Mouse (Mus musculus): Measurements from ENCODE around the gene Npnt. TPM values are rescaled to one million over a fixed set of nuclear protein-coding genes. Genes with fewer than 3 reads are reported as not detected.

The Npnt gene
- polyA plus RNA-seq, 1 experiment from 2014 or later: 11.4 TPM

GRCm38 (mm10) chr3:132966255-132966654, 16.2 kb upstream of the Npnt start:
- ATAC-seq (ENCODE audit: low FRiP score): no peak
- no peaks in the 10 kb centered on the region for H3K27me3 ChIP-seq (ENCODE audit: control insufficient read depth, insufficient read depth, low read length)
- 82% methylated on average over 5 of the region's 5 CpGs for WGBS
- DNase-seq (ENCODE audit: low spot score): no peak
- no peaks in the 10 kb centered on the region for H3K4me1 ChIP-seq (replicated peaks; ENCODE audit: control insufficient read depth, insufficient read depth, low read length)
- H3K4me2 ChIP-seq (replicated peaks; ENCODE audit: low read depth, low read length): no peak overlapping the region
- no peak overlapping the region for H3K4me3 ChIP-seq (ENCODE audit: low read depth, low read length)
- H3K27ac ChIP-seq (ENCODE audit: low read depth, low read length): no peak overlapping the region
- no peak overlapping the region for H3K9ac ChIP-seq (ENCODE audit: low read depth, low read length)
- no peaks in the 10 kb centered on the region for H3K36me3 ChIP-seq (ENCODE audit: control insufficient read depth, insufficient read depth, low read length)
- no peaks in the 10 kb centered on the region for H3K9me3 ChIP-seq (ENCODE audit: control insufficient read depth, low read length)

- no peaks in the 10 kb centered on the region for H3K9me3 ChIP-seq (ENCODE audit: control insufficient read depth, low read length)
- H3K36me3 ChIP-seq (ENCODE audit: control insufficient read depth, insufficient read depth, low read length): no peaks in the 10 kb centered on the region
- no peak overlapping the region for H3K9ac ChIP-seq (ENCODE audit: low read depth, low read length)
- ATAC-seq (ENCODE audit: low FRiP score) (no peak), DNase-seq (ENCODE audit: low spot score) (no peak)
- no peak overlapping the region for H3K4me3 ChIP-seq (ENCODE audit: low read depth, low read length)
- WGBS: 75% methylated on average over 9 of the region's 9 CpGs
- no peaks in the 10 kb centered on the region for H3K27me3 ChIP-seq (ENCODE audit: control insufficient read depth, insufficient read depth, low read length)
- no peak overlapping the region for H3K27ac ChIP-seq (ENCODE audit: low read depth, low read length)
- no peaks in the 10 kb centered on the region for H3K4me1 ChIP-seq (replicated peaks; ENCODE audit: control insufficient read depth, insufficient read depth, low read length)
- H3K4me2 ChIP-seq (replicated peaks; ENCODE audit: low read depth, low read length): no peak overlapping the region
Observed at GRCm38 (mm10) chr3:132964715-132965507, 14.8 kb upstream of the Npnt start.

DNA sequence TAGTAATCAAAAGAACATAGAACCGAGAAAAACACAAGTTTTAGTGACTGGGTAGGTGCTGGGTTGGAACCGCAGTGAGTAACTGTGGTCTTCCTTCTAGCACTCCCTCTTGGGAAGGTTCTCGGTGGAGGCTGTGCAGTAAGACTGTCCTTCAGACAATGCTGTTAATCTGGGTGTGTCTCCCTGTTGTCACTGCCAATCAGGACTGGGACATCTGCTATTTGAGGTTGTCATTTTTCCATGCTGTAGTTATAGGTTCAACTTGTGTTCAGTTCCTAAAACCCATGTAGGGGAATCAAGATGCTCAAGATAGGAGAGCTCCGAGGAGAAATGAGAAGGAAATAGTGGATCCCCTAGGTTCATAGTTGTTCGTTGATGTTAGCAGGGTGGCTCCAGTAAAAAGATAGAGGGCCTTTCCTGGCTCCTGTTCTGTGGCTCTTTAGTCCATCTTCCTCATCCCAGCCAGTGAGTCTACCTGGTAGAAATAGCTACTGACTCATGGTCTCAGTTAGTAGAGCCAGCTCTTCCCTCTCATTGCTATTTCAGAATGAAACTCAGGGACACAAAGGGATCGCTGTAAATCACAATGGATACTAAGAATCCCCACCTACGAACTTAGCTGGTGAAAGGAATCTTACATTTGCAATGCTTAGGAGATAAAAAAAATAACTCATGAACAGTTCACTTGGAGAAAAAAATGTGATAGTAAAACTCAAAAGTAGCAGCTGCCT, 12.7 kb upstream of the Npnt start:
- Histone ChIP-seq H3K4me2 (replicated peaks; ENCODE audit: low read depth, low read length) (no peak overlapping the region), H3K36me3 (ENCODE audit: control insufficient read depth, insufficient read depth, low read length) (no peaks in the 10 kb centered on the region), H3K9ac (ENCODE audit: low read depth, low read length) (no peak overlapping the region), H3K4me1 (replicated peaks; ENCODE audit: control insufficient read depth, insufficient read depth, low read length) (no peaks in the 10 kb centered on the region), H3K4me3 (ENCODE audit: low read depth, low read length) (no peak overlapping the region), H3K27ac (ENCODE audit: low read depth, low read length) (no peak overlapping the region), H3K9me3 (ENCODE audit: control insufficient read depth, low read length) (no peaks in the 10 kb centered on the region), H3K27me3 (ENCODE audit: control insufficient read depth, insufficient read depth, low read length) (no peaks in the 10 kb centered on the region)
- no peak for ATAC-seq (ENCODE audit: low FRiP score)
- WGBS: 87% methylated on average over 7 of the region's 7 CpGs
- no peak for DNase-seq (ENCODE audit: low spot score)

DNA sequence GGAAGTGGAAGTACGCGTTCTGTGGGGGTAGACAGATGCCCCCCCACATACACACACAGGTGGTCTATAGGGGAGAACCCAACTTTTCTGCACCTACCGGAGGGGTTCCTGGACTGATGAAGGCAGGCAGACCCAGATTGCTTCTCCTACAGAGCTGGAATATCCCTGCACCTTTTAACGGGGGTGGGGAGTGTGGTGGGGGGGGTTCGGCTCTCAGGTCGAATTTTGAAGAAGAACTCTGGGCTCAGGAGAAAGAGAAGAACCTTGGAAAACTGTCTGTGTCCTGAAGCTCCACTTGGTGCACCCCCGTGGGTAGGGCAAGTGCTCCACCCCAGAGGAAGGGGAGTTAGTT, 414 bp upstream of the Npnt start:
- peak overlapping the region; percentile 61 for H3K4me3 ChIP-seq (ENCODE audit: low read depth, low read length)
- no peak overlapping the region for H3K27ac ChIP-seq (ENCODE audit: low read depth, low read length)
- H3K9ac ChIP-seq (ENCODE audit: low read depth, low read length): peak overlapping the region; percentile 32; the same call in 1 of the 2 replicates
- 16% methylated on average over 7 of the region's 7 CpGs for WGBS
- H3K4me1 ChIP-seq (replicated peaks; ENCODE audit: control insufficient read depth, insufficient read depth, low read length): no peaks in the 10 kb centered on the region
- H3K9me3 ChIP-seq (ENCODE audit: control insufficient read depth, low read length): no peaks in the 10 kb centered on the region
- ATAC-seq (ENCODE audit: low FRiP score): no peak
- peak overlapping the region; percentile 98 for H3K4me2 ChIP-seq (replicated peaks; ENCODE audit: low read depth, low read length)
- no peak for DNase-seq (ENCODE audit: low spot score)
- H3K36me3 ChIP-seq (ENCODE audit: control insufficient read depth, insufficient read depth, low read length): no peaks in the 10 kb centered on the region
- H3K27me3 ChIP-seq (ENCODE audit: control insufficient read depth, insufficient read depth, low read length): peaks cover 9% of the 10 kb centered on the region

GRCm38 (mm10) chr3:132949380-132949790, 706 bp downstream of the Npnt start:
- no peaks in the 10 kb centered on the region for H3K4me1 ChIP-seq (replicated peaks; ENCODE audit: control insufficient read depth, insufficient read depth, low read length)
- no peaks in the 10 kb centered on the region for H3K9me3 ChIP-seq (ENCODE audit: control insufficient read depth, low read length)
- no peak overlapping the region for H3K27ac ChIP-seq (ENCODE audit: low read depth, low read length)
- WGBS: under 1% methylated on average over 24 of the region's 26 CpGs
- DNase-seq (ENCODE audit: low spot score) (peak; percentile 56), ATAC-seq (ENCODE audit: low FRiP score) (peak; percentile 75)
- H3K4me2 ChIP-seq (replicated peaks; ENCODE audit: low read depth, low read length): peak overlapping the region; percentile 98
- H3K9ac ChIP-seq (ENCODE audit: low read depth, low read length): peak overlapping the region; percentile 32
- no peaks in the 10 kb centered on the region for H3K36me3 ChIP-seq (ENCODE audit: control insufficient read depth, insufficient read depth, low read length)
- H3K4me3 ChIP-seq (ENCODE audit: low read depth, low read length): peak overlapping the region; percentile 61
- H3K27me3 ChIP-seq (ENCODE audit: control insufficient read depth, insufficient read depth, low read length): peaks cover 9% of the 10 kb centered on the region

DNA sequence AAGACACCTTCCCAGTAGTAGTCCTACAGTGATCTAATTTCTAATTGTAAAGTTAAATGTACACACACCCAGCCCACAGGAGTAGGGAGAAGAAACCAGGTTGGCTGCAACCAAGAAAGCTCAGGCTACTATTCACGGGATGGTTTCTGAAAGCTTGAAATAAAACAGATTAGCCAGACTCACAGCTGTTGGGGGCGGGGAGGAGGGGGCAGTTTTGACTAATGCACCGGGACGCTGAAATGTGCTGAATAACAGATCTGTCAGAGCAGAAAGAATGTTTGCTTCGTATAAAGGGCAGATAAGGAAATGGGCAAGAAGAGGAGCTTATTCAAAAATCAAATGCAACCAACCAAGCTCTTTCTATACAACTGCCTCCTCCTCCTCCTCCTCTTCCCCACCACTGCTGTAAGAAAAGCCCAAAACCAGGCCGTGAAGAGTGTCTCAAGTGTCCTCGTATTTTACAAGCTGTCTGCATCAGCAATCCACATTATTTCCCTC, 1.7 kb downstream of the Npnt start:
- WGBS: 26% methylated on average over 7 of the region's 7 CpGs
- peak; percentile 25 for DNase-seq (ENCODE audit: low spot score)

GRCm38 (mm10) chr3:132946086-132946485, 4.0 kb downstream of the Npnt start:
- Histone ChIP-seq H3K4me3 (ENCODE audit: low read depth, low read length) (no peak overlapping the region), H3K27me3 (ENCODE audit: control insufficient read depth, insufficient read depth, low read length) (peaks cover 9% of the 10 kb centered on the region), H3K9ac (ENCODE audit: low read depth, low read length) (no peak overlapping the region), H3K27ac (ENCODE audit: low read depth, low read length) (no peak overlapping the region), H3K4me1 (replicated peaks; ENCODE audit: control insufficient read depth, insufficient read depth, low read length) (no peaks in the 10 kb centered on the region), H3K36me3 (ENCODE audit: control insufficient read depth, insufficient read depth, low read length) (no peaks in the 10 kb centered on the region), H3K4me2 (replicated peaks; ENCODE audit: low read depth, low read length) (no peak overlapping the region), H3K9me3 (ENCODE audit: control insufficient read depth, low read length) (no peaks in the 10 kb centered on the region)
- WGBS: 92% methylated on average over 5 of the region's 5 CpGs
- ATAC-seq (ENCODE audit: low FRiP score) (no peak), DNase-seq (ENCODE audit: low spot score) (no peak)

More for the DNA sequence above, 1.7 kb downstream of the Npnt start:
- Histone ChIP-seq H3K27ac (ENCODE audit: low read depth, low read length) (no peak overlapping the region), H3K4me2 (replicated peaks; ENCODE audit: low read depth, low read length) (no peak overlapping the region), H3K4me1 (replicated peaks; ENCODE audit: control insufficient read depth, insufficient read depth, low read length) (no peaks in the 10 kb centered on the region), H3K9ac (ENCODE audit: low read depth, low read length) (no peak overlapping the region), H3K9me3 (ENCODE audit: control insufficient read depth, low read length) (no peaks in the 10 kb centered on the region), H3K4me3 (ENCODE audit: low read depth, low read length) (no peak overlapping the region), H3K27me3 (ENCODE audit: control insufficient read depth, insufficient read depth, low read length) (peaks cover 9% of the 10 kb centered on the region), H3K36me3 (ENCODE audit: control insufficient read depth, insufficient read depth, low read length) (no peaks in the 10 kb centered on the region)
- ATAC-seq (ENCODE audit: low FRiP score): no peak

- H3K27ac ChIP-seq (ENCODE audit: low read depth, low read length): no peak overlapping the region
- no peak overlapping the region for H3K4me3 ChIP-seq (ENCODE audit: low read depth, low read length)
- H3K9ac ChIP-seq (ENCODE audit: low read depth, low read length): no peak overlapping the region
- no peak for DNase-seq (ENCODE audit: low spot score)
- H3K4me1 ChIP-seq (replicated peaks; ENCODE audit: control insufficient read depth, insufficient read depth, low read length): no peaks in the 10 kb centered on the region
- no peak overlapping the region for H3K4me2 ChIP-seq (replicated peaks; ENCODE audit: low read depth, low read length)
- WGBS: 92% methylated on average over 7 of the region's 7 CpGs
- H3K36me3 ChIP-seq (ENCODE audit: control insufficient read depth, insufficient read depth, low read length): no peaks in the 10 kb centered on the region
- no peaks in the 10 kb centered on the region for H3K9me3 ChIP-seq (ENCODE audit: control insufficient read depth, low read length)
- ATAC-seq (ENCODE audit: low FRiP score): no peak
- peaks cover 8% of the 10 kb centered on the region for H3K27me3 ChIP-seq (ENCODE audit: control insufficient read depth, insufficient read depth, low read length)
Observed at GRCm38 (mm10) chr3:132945669-132946068, 4.4 kb downstream of the Npnt start.
